8 mouse cellular contexts compared by ENCODE assay signal in genomic region chr10:29533846-29534829, GRCm38 (mm10). TPM values are rescaled to one million over a fixed set of nuclear protein-coding genes. Genes with fewer than 3 reads are reported as not detected.
DNase-seq lines count a peak whose midpoint lies in the region; ATAC-seq and TF ChIP-seq lines count a peak whose summit lies in the region.
"Had no signal": no experiment of that assay in that cellular context is flagged by ENCODE, and none has a peak within 500 bp of the region (broad histone marks: within the 10 kb centered on the region; RNA-seq: fewer than 3 reads in every experiment).

No protein-coding gene starts in this region.

- 1% methylated on average over 24 of the region's 24 CpGs for WGBS in heart, postnatal 0 days

- TF ChIP-seq CTCF in heart, postnatal 0 days (IDR thresholded peaks at IDR 0.05; ENCODE audit: low read depth) = no peak

- no peak overlapping the region for H3K27ac ChIP-seq in heart, postnatal 0 days (ENCODE audit: low read depth)

- H3K9ac ChIP-seq in heart, postnatal 0 days (replicated peaks; ENCODE audit: low read depth, low read length) = no peak overlapping the region

- peak; percentile 6 for DNase-seq in ovary, postnatal 10 days (ENCODE audit: low spot score)
- no peak for DNase-seq in ovary, adult 18-20 months (ENCODE audit: low spot score)
- DNase-seq in cerebellum, postnatal 36 days = peak; percentile 11 to 20
- no peak for DNase-seq in heart, postnatal 0 days (ENCODE audit: low spot score)
- peak; percentile 35 to 57 for DNase-seq in left cerebral cortex, postnatal 25 days (ENCODE audit: low spot score in 2 of 2)
- DNase-seq in neural tube, embryonic 10.5 days (ENCODE audit: extremely low spot score, low spot score) = peak; percentile 68

- H3K4me3 ChIP-seq in heart, postnatal 0 days (ENCODE audit: low read depth, low read length) = peak overlapping the region; percentile 59
- H3K4me3 ChIP-seq: erythroblast, embryonic 14.5 days had no signal

- peaks cover 28% of the 10 kb centered on the region for H3K27me3 ChIP-seq in heart, postnatal 0 days (ENCODE audit: control insufficient read depth, insufficient read depth, low read length)

- peak overlapping the region; percentile 86 for H3K4me2 ChIP-seq in heart, postnatal 0 days (ENCODE audit: low read depth, low read length)

- no peaks in the 10 kb centered on the region for H3K9me3 ChIP-seq in heart, postnatal 0 days (replicated peaks; ENCODE audit: control insufficient read depth, low read length)

- no peak for TF ChIP-seq EP300 in heart, postnatal 0 days (IDR thresholded peaks at IDR 0.05; ENCODE audit: low read depth)

- ATAC-seq in heart, postnatal 0 days (ENCODE audit: insufficient read depth, low read depth) = no peak
- no peak for ATAC-seq in inflammation-experienced regulatory T-cells, adult 6 months

- intact Hi-C loops in left cerebral cortex, postnatal 25 days (cut with DNase I) = loop anchor here (1.0 to 10.0 kb wide), 5 partner anchors 661 to 1271 kb away; partner anchors contain the start of gene Ncoa7

- peaks cover 11% of the 10 kb centered on the region for H3K4me1 ChIP-seq in heart, postnatal 0 days (ENCODE audit: control insufficient read depth, insufficient read depth)

- H3K36me3 ChIP-seq in heart, postnatal 0 days (replicated peaks; ENCODE audit: control insufficient read depth, insufficient read depth, low read length) = no peaks in the 10 kb centered on the region

RNA-seq across cellular contexts. Expression of gene Rspo3, which starts 1.5 kb away (rescaled TPM):
- 0.15 and 1.5 TPM in 2 replicates for total RNA-seq in heart, postnatal 0 days (2014; rRNA removed; ENCODE audit: low replicate concordance)
- polyA plus RNA-seq in heart, postnatal 0 days (2015; fragmentation: Nextera tagmentation; extraction: Ambion mirVana) = 1.1 and 1.4 TPM in 2 replicates
- total RNA-seq in left cerebral cortex, postnatal 25 days (2021) = 10 to 100 TPM; 12.4 to 13.8 TPM
- not detected for polyA plus RNA-seq in inflammation-experienced regulatory T-cells, adult 6 months (2017; shearing (Covaris generic))
- polyA plus RNA-seq: erythroblast, embryonic 14.5 days had no signal

Comparison
In these comparisons a context has a peak if more than half of its experiments do, and no peak if none do; other contexts are left out.
1. DNase-seq: peak in ovary, postnatal 10 days (single experiment), cerebellum, postnatal 36 days (2 of 2), left cerebral cortex, postnatal 25 days (2 of 2) and neural tube, embryonic 10.5 days (single experiment); none in ovary, adult 18-20 months (single experiment) and heart, postnatal 0 days (single experiment).